Mouse (Mus musculus) MEL (cell line): ENCODE measurements around the gene Ptpra.

Experiments used
- CTCF ChIP-seq, 3 experiments: IDR thresholded peaks in 2 of 3; conservative IDR thresholded peaks in 1 of 3; 2 replicates each; pipeline ENCODE4 v1.5.1; 2011 to 2012; ENCODE audit warnings: low read length in 3 of 3, low read depth in 2 of 3, mild to moderate bottlenecking in 2 of 3, improper control_type of control experiment in 1 of 3, inconsistent platforms in 1 of 3, mixed read lengths in 1 of 3, moderate library complexity in 1 of 3; ENCODE audit not compliant: control insufficient read depth in 1 of 3, insufficient read depth in 1 of 3, poor library complexity in 1 of 3, severe bottlenecking in 1 of 3
- EP300 ChIP-seq, 2 experiments: IDR thresholded peaks; 2 replicates each; pipeline ENCODE4 v1.6.1; 2011; ENCODE audit warnings: improper control_type of control experiment in 2 of 2, low read length in 2 of 2, low read depth in 1 of 2, mild to moderate bottlenecking in 1 of 2
- GATA1 ChIP-seq: IDR thresholded peaks from 2 replicates; pipeline ENCODE4 v1.6.1; 2011; ENCODE audit warnings: low read depth, low read length, improper control_type of control experiment
- MAFK ChIP-seq: IDR thresholded peaks from 2 replicates; pipeline ENCODE4 v1.6.1; 2011; ENCODE audit warnings: low read depth, mild to moderate bottlenecking, low read length, improper control_type of control experiment, borderline replicate concordance
- NRF1 ChIP-seq: IDR thresholded peaks from 2 replicates; pipeline ENCODE4 v1.6.1; 2014; ENCODE audit warnings: low read depth, mild to moderate bottlenecking, inconsistent platforms, low read length, improper control_type of control experiment, moderate library complexity; ENCODE audit not compliant: poor library complexity, insufficient read depth, severe bottlenecking
- POLR2A ChIP-seq, 2 experiments: IDR thresholded peaks; 2 replicates each; pipeline ENCODE4 v1.6.1; 2011 to 2012; ENCODE audit warnings: low read length in 2 of 2, mild to moderate bottlenecking in 2 of 2, control low read depth in 1 of 2, improper control_type of control experiment in 1 of 2, low read depth in 1 of 2, moderate library complexity in 1 of 2; ENCODE audit not compliant: control insufficient read depth in 1 of 2, insufficient read depth in 1 of 2, poor library complexity in 1 of 2
- POLR2AphosphoS5 ChIP-seq: IDR thresholded peaks from 2 replicates; pipeline ENCODE4 v1.6.1; 2012; ENCODE audit warnings: low read depth, borderline replicate concordance, mild to moderate bottlenecking, inconsistent platforms, low read length, moderate library complexity, mixed read lengths
- RCOR1 ChIP-seq: IDR thresholded peaks from 2 replicates; pipeline ENCODE4 v1.6.1; 2012; ENCODE audit warnings: low read depth, mild to moderate bottlenecking, inconsistent platforms, low read length, improper control_type of control experiment
- SIN3A ChIP-seq: IDR thresholded peaks from 2 replicates; pipeline ENCODE4 v1.6.1; 2012; ENCODE audit warnings: low read length, improper control_type of control experiment, inconsistent platforms
- UBTF ChIP-seq: IDR thresholded peaks from 2 replicates; pipeline ENCODE4 v1.6.1; 2012; ENCODE audit warnings: low read depth, mild to moderate bottlenecking, inconsistent platforms, low read length, improper control_type of control experiment, moderate library complexity, borderline replicate concordance; ENCODE audit not compliant: insufficient read depth
- USF2 ChIP-seq, 2 experiments: IDR thresholded peaks; 2 replicates each; pipeline ENCODE4 v1.6.1; 2011 to 2012; ENCODE audit warnings: improper control_type of control experiment in 2 of 2, low read length in 2 of 2, borderline replicate concordance in 1 of 2, inconsistent platforms in 1 of 2, low read depth in 1 of 2, mild to moderate bottlenecking in 1 of 2; ENCODE audit not compliant: insufficient read depth in 1 of 2
- ZNF384 ChIP-seq: IDR thresholded peaks from 2 replicates; pipeline ENCODE4 v1.6.1; 2012; ENCODE audit warnings: low read depth, mild to moderate bottlenecking, inconsistent platforms, low read length, improper control_type of control experiment

- TF ChIP-seq EP300 (IDR thresholded peaks at IDR 0.05; ENCODE audit: low read depth in 1 of 2, low read length in 2 of 2) (peak in 1 of 2 experiments; percentile 41; a peak in 1 of 4 replicates), SIN3A (no peak), CTCF (IDR thresholded peaks at IDR 0.05 in 2 of 3, conservative IDR thresholded peaks at IDR 0.05 in 1 of 3; ENCODE audit: control insufficient read depth in 1 of 3, insufficient read depth in 1 of 3, low read depth in 2 of 3, low read length in 3 of 3, poor library complexity in 1 of 3, severe bottlenecking in 1 of 3) (no peak), UBTF (no peak), POLR2AphosphoS5 (no peak), USF2 (IDR thresholded peaks at IDR 0.05; ENCODE audit: borderline replicate concordance in 1 of 2, insufficient read depth in 1 of 2, low read depth in 1 of 2, low read length in 2 of 2) (no peak), POLR2A (IDR thresholded peaks at IDR 0.05; ENCODE audit: control insufficient read depth in 1 of 2, insufficient read depth in 1 of 2, low read depth in 1 of 2, low read length in 2 of 2, poor library complexity in 1 of 2) (no peak), NRF1 (peak; percentile 80), GATA1 (no peak), RCOR1 (no peak), ZNF384 (no peak), MAFK (no peak)
Measured at GRCm38 (mm10) chr2:130423397-130424125, 26.5 kb upstream of the Ptpra start.
